Mouse (Mus musculus) C2C12 (cell line): ENCODE data around the gene Rgs10.

ENCODE experiments used
- CTCF ChIP-seq: IDR thresholded peaks from one replicate; pipeline ENCODE4 v1.5.1; 2011; ENCODE audit not compliant: control insufficient read depth, insufficient read depth, insufficient read length
- MAX ChIP-seq: IDR thresholded peaks from one replicate; pipeline ENCODE4 v1.6.1; 2011; ENCODE audit warnings: mild to moderate bottlenecking, control low read depth
- MYOG ChIP-seq: IDR thresholded peaks from one replicate; pipeline ENCODE4 v1.6.1; 2011; ENCODE audit not compliant: control insufficient read depth, insufficient read length; ENCODE audit errors: extremely low read depth
- USF1 ChIP-seq: IDR thresholded peaks from one replicate; pipeline ENCODE4 v1.6.1; 2011; ENCODE audit warnings: low read depth, mild to moderate bottlenecking, control low read depth, moderate library complexity

GRCm38 (mm10) chr7:128330981-128331380 is 87.6 kb downstream of the Rgs10 start:
- TF ChIP-seq USF1 (no peak), CTCF (no peak), MYOG (no peak), MAX (no peak)
